Mouse (Mus musculus): ENCODE measurements around the gene Yy1. TPM values are rescaled to one million over a fixed set of nuclear protein-coding genes. Genes with fewer than 3 reads are reported as not detected.

The Yy1 gene
- total and polyA plus RNA-seq, 3 experiments: 34.9 to 62.4 (median 52.1) TPM

- TF ChIP-seq CTCF (IDR thresholded peaks at IDR 0.05 in 2 of 3, conservative IDR thresholded peaks at IDR 0.05 in 1 of 3; ENCODE audit: control insufficient read depth in 1 of 3, insufficient read depth in 1 of 3, low read depth in 2 of 3, low read length in 3 of 3, poor library complexity in 1 of 3, severe bottlenecking in 1 of 3): no peak
- no peak for TF ChIP-seq SMC3 (IDR thresholded peaks at IDR 0.05; ENCODE audit: low read depth, low read length)
- no peak for TF ChIP-seq USF2 (IDR thresholded peaks at IDR 0.05; ENCODE audit: borderline replicate concordance in 1 of 2, insufficient read depth in 1 of 2, low read depth in 1 of 2, low read length in 2 of 2)
- TF ChIP-seq TBP (IDR thresholded peaks at IDR 0.05; ENCODE audit: low read depth, low read length): no peak
- no peak for TF ChIP-seq MAZ (IDR thresholded peaks at IDR 0.05; ENCODE audit: low read depth, low read length)
- no peak for TF ChIP-seq MEF2A (IDR thresholded peaks at IDR 0.05; ENCODE audit: extremely low read depth, insufficient replicate concordance, low read depth, low read length, poor library complexity, severe bottlenecking)
- no peak for TF ChIP-seq ELF1 (IDR thresholded peaks at IDR 0.05; ENCODE audit: low read depth, low read length)
- no peak for TF ChIP-seq MXI1 (IDR thresholded peaks at IDR 0.05; ENCODE audit: low read depth, low read length)
- no peak for TF ChIP-seq TAL1 (IDR thresholded peaks at IDR 0.05; ENCODE audit: low read length)
- no peak for TF ChIP-seq POLR2AphosphoS5 (IDR thresholded peaks at IDR 0.05; ENCODE audit: borderline replicate concordance, low read depth, low read length)
- no peak for TF ChIP-seq E2F4 (IDR thresholded peaks at IDR 0.05; ENCODE audit: borderline replicate concordance, low read depth, low read length)
- TF ChIP-seq USF1 (IDR thresholded peaks at IDR 0.05; ENCODE audit: low read depth, low read length): no peak
- no peaks in the 10 kb centered on the region for H3K79me2 ChIP-seq (ENCODE audit: control insufficient read depth, insufficient read depth, low read length, poor library complexity)
- no peaks in the 10 kb centered on the region for H3K27me3 ChIP-seq (ENCODE audit: control insufficient read depth in 1 of 2, insufficient read depth in 2 of 2, low read length in 2 of 2)
- H3K27ac ChIP-seq (ENCODE audit: control insufficient read depth, low read depth, low read length): no peak overlapping the region
- no peak for DNase-seq (ENCODE audit: low read depth, low spot score)
- no peaks in the 10 kb centered on the region for H3K9me3 ChIP-seq (replicated peaks; ENCODE audit: insufficient read depth, low read length)
- H3K4me1 ChIP-seq (ENCODE audit: control insufficient read depth in 1 of 2, insufficient read depth in 2 of 2, low read length in 2 of 2): 0 out of 4 replicates have a peak, but pooled peaks cover 0 to 4% of the 10 kb centered on the region in 2 experiments
- H3K36me3 ChIP-seq (ENCODE audit: control insufficient read depth in 1 of 2, insufficient read depth in 2 of 2, low read length in 2 of 2): no peaks in the 10 kb centered on the region
- H3K4me3 ChIP-seq (ENCODE audit: control insufficient read depth in 1 of 2, insufficient read depth in 1 of 2, low read depth in 2 of 2, low read length in 2 of 2): no peak overlapping the region
- no peak overlapping the region for H3K9ac ChIP-seq (ENCODE audit: control insufficient read depth, low read depth, low read length, poor library complexity, severe bottlenecking)
Observed at GRCm38 (mm10) chr12:108751790-108752189, 41.0 kb upstream of the Yy1 start.

- H3K27ac ChIP-seq (ENCODE audit: control insufficient read depth, low read depth, low read length): no peak overlapping the region
- no peaks in the 10 kb centered on the region for H3K9me3 ChIP-seq (replicated peaks; ENCODE audit: insufficient read depth, low read length)
- no peak overlapping the region for H3K9ac ChIP-seq (ENCODE audit: control insufficient read depth, low read depth, low read length, poor library complexity, severe bottlenecking)
- H3K4me1 ChIP-seq (ENCODE audit: control insufficient read depth in 1 of 2, insufficient read depth in 2 of 2, low read length in 2 of 2): peaks cover 0 to 5% of the 10 kb centered on the region in 2 experiments; a peak in 1 of 4 replicates
- no peak for DNase-seq (ENCODE audit: low read depth, low spot score)
- H3K79me2 ChIP-seq (ENCODE audit: control insufficient read depth, insufficient read depth, low read length, poor library complexity): no peaks in the 10 kb centered on the region
- no peaks in the 10 kb centered on the region for H3K27me3 ChIP-seq (ENCODE audit: control insufficient read depth in 1 of 2, insufficient read depth in 2 of 2, low read length in 2 of 2)
- H3K4me3 ChIP-seq (ENCODE audit: control insufficient read depth in 1 of 2, insufficient read depth in 1 of 2, low read depth in 2 of 2, low read length in 2 of 2): no peak overlapping the region
- no peak for TF ChIP-seq POLR2AphosphoS2 (IDR thresholded peaks at IDR 0.05; ENCODE audit: low read length)
- no peak for TF ChIP-seq ELF1 (IDR thresholded peaks at IDR 0.05; ENCODE audit: low read depth, low read length)
- TF ChIP-seq ETS1 (IDR thresholded peaks at IDR 0.05; ENCODE audit: low read depth, low read length): no peak
- TF ChIP-seq ZMIZ1 (IDR thresholded peaks at IDR 0.05; ENCODE audit: low read depth, low read length): no peak
- no peak for TF ChIP-seq POLR2AphosphoS5 (IDR thresholded peaks at IDR 0.05; ENCODE audit: borderline replicate concordance, low read depth, low read length)
- no peak for TF ChIP-seq EP300 (IDR thresholded peaks at IDR 0.05; ENCODE audit: low read depth in 1 of 2, low read length in 2 of 2)
- TF ChIP-seq MEF2A (IDR thresholded peaks at IDR 0.05; ENCODE audit: extremely low read depth, insufficient replicate concordance, low read depth, low read length, poor library complexity, severe bottlenecking): no peak
- TF ChIP-seq TAL1 (IDR thresholded peaks at IDR 0.05; ENCODE audit: low read length): no peak
- no peak for TF ChIP-seq POLR2A (IDR thresholded peaks at IDR 0.05; ENCODE audit: control insufficient read depth in 1 of 2, insufficient read depth in 1 of 2, low read depth in 1 of 2, low read length in 2 of 2, poor library complexity in 1 of 2)
- no peak for TF ChIP-seq HCFC1 (IDR thresholded peaks at IDR 0.05; ENCODE audit: low read depth, low read length)
- TF ChIP-seq JUND (IDR thresholded peaks at IDR 0.05; ENCODE audit: low read depth, low read length): no peak
- no peak for TF ChIP-seq MAZ (IDR thresholded peaks at IDR 0.05; ENCODE audit: low read depth, low read length)
- TF ChIP-seq TBP (IDR thresholded peaks at IDR 0.05; ENCODE audit: low read depth, low read length): no peak
- H3K36me3 ChIP-seq (ENCODE audit: control insufficient read depth in 1 of 2, insufficient read depth in 2 of 2, low read length in 2 of 2): no peaks in the 10 kb centered on the region
Observed at GRCm38 (mm10) chr12:108755141-108755540, 37.6 kb upstream of the Yy1 start.
